16 mouse cellular contexts compared by ENCODE assay signal in the genomic region with DNA sequence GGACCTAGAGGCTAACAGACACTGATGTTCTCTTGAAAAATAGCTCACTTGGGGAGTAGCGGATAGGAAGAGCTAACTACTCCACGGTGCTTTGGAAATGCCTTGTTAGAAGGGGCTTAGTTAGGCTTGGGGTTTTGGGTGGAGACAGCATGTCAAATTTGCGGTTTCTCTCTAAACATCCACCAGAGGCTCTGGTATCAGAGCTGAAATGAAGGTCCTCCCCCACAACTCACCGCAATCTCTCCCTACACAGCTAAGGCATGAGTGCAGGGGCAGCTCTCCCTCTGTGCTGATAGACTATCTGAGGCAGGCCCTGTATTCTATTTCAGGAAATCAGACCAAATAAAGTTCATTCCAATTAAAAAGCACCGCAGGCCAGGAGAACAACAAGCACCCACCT.
DNase-seq lines count a peak whose midpoint lies in the region; ATAC-seq lines count a peak whose summit lies in the region.
"Had no signal": no experiment of that assay in that cellular context is flagged by ENCODE, and none has a peak within 500 bp of the region (broad histone marks: within the 10 kb centered on the region; RNA-seq: fewer than 3 reads in every experiment).

No protein-coding gene starts in this region.

- intact Hi-C loops in heart, postnatal 36 days (cut with DNase I), result no loop called here

- 0 out of 2 replicates have a peak, but pooled peaks have one; percentile 38 for ATAC-seq in midbrain, embryonic 13.5 days
- ATAC-seq in embryonic facial prominence, embryonic 12.5 days (ENCODE audit: insufficient number of reproducible peaks, insufficient read depth, low FRiP score, low TSS enrichment), result peak; percentile 69
- ATAC-seq in kidney, embryonic 14.5 days (ENCODE audit: low FRiP score, low TSS enrichment), result no peak

- DNase-seq in heart, embryonic 10.5 days (ENCODE audit: low spot score), result no peak
- DNase-seq in heart, postnatal 36 days, result no peak
- no peak for DNase-seq in midbrain, embryonic 10.5 days (ENCODE audit: low spot score)
- DNase-seq in naive thymus-derived CD4-positive, alpha-beta T cell, adult 2 months (ENCODE audit: low read depth), result peak; percentile 22
- no peak for DNase-seq in right cerebral cortex, adult 18-20 months
- DNase-seq: cerebellum, adult 8-10 months; gastrocnemius, postnatal 10 days; kidney, postnatal 36 days; right cerebral cortex, postnatal 4 days had no signal

- H3K4me2 ChIP-seq in midbrain, embryonic 13.5 days (replicated peaks), result no peak overlapping the region
- peak overlapping the region; percentile 26; the same call in 1 of the 2 replicates for H3K4me2 ChIP-seq in embryonic facial prominence, embryonic 12.5 days (replicated peaks)
- no peak overlapping the region for H3K4me2 ChIP-seq in kidney, embryonic 14.5 days (replicated peaks; ENCODE audit: low read depth, low read length)

- peak overlapping the region; percentile 13; the same call in 1 of the 2 replicates for H3K27ac ChIP-seq in heart, embryonic 10.5 days
- 0 out of 2 replicates have a peak overlapping the region, but pooled peaks have one; percentile 17 for H3K27ac ChIP-seq in midbrain, embryonic 13.5 days
- no peak overlapping the region for H3K27ac ChIP-seq in midbrain, embryonic 10.5 days (replicated peaks)
- H3K27ac ChIP-seq in embryonic facial prominence, embryonic 12.5 days, result peak overlapping the region; percentile 77
- H3K27ac ChIP-seq in kidney, embryonic 14.5 days (ENCODE audit: low read depth, low read length), result no peak overlapping the region
- H3K27ac ChIP-seq: hindbrain, embryonic 15.5 days; liver, embryonic 14.5 days; macrophage had no signal

- H3K36me3 ChIP-seq in heart, embryonic 10.5 days, result no peaks in the 10 kb centered on the region
- no peaks in the 10 kb centered on the region for H3K36me3 ChIP-seq in midbrain, embryonic 13.5 days
- no peaks in the 10 kb centered on the region for H3K36me3 ChIP-seq in midbrain, embryonic 10.5 days
- no peaks in the 10 kb centered on the region for H3K36me3 ChIP-seq in embryonic facial prominence, embryonic 12.5 days
- no peaks in the 10 kb centered on the region for H3K36me3 ChIP-seq in kidney, embryonic 14.5 days (ENCODE audit: control insufficient read depth, insufficient read depth, low read length)
- H3K36me3 ChIP-seq: hindbrain, embryonic 15.5 days had no signal

- H3K27me3 ChIP-seq in heart, embryonic 10.5 days (ENCODE audit: insufficient read depth, poor library complexity, severe bottlenecking), result peaks cover 91% of the 10 kb centered on the region
- H3K27me3 ChIP-seq in midbrain, embryonic 13.5 days, result peaks cover 66% of the 10 kb centered on the region
- peaks cover 94% of the 10 kb centered on the region for H3K27me3 ChIP-seq in midbrain, embryonic 10.5 days (ENCODE audit: low read depth, poor library complexity, severe bottlenecking)
- peaks cover 11% of the 10 kb centered on the region; the same call in 1 of the 2 replicates for H3K27me3 ChIP-seq in embryonic facial prominence, embryonic 12.5 days
- H3K27me3 ChIP-seq in kidney, embryonic 14.5 days (ENCODE audit: control insufficient read depth, insufficient read depth, low read length), result peaks cover 4% of the 10 kb centered on the region

- peaks cover 30% of the 10 kb centered on the region for H3K4me1 ChIP-seq in heart, embryonic 10.5 days
- peaks cover 19% of the 10 kb centered on the region for H3K4me1 ChIP-seq in midbrain, embryonic 13.5 days (replicated peaks)
- H3K4me1 ChIP-seq in midbrain, embryonic 10.5 days, result peaks cover 41% of the 10 kb centered on the region
- peaks cover 30% of the 10 kb centered on the region for H3K4me1 ChIP-seq in embryonic facial prominence, embryonic 12.5 days
- H3K4me1 ChIP-seq in kidney, embryonic 14.5 days (ENCODE audit: control insufficient read depth, insufficient read depth, low read length), result no peaks in the 10 kb centered on the region; the same call in 1 of the 2 replicates

- 16% methylated on average over 5 of the region's 5 CpGs for WGBS in heart, embryonic 10.5 days
- 30% methylated on average over 5 of the region's 5 CpGs for WGBS in midbrain, embryonic 13.5 days
- 29% methylated on average over 5 of the region's 5 CpGs for WGBS in midbrain, embryonic 10.5 days
- WGBS in embryonic facial prominence, embryonic 12.5 days, result 25% methylated on average over 5 of the region's 5 CpGs
- WGBS in kidney, embryonic 14.5 days, result 35% methylated on average over 5 of the region's 5 CpGs

- no peaks in the 10 kb centered on the region for H3K9me3 ChIP-seq in heart, embryonic 10.5 days
- no peaks in the 10 kb centered on the region for H3K9me3 ChIP-seq in midbrain, embryonic 13.5 days
- H3K9me3 ChIP-seq in midbrain, embryonic 10.5 days (replicated peaks), result no peaks in the 10 kb centered on the region
- no peaks in the 10 kb centered on the region for H3K9me3 ChIP-seq in embryonic facial prominence, embryonic 12.5 days
- H3K9me3 ChIP-seq in kidney, embryonic 14.5 days (ENCODE audit: control insufficient read depth, low read length), result no peaks in the 10 kb centered on the region
- H3K9me3 ChIP-seq: hindbrain, embryonic 15.5 days had no signal

- peak overlapping the region; percentile 19; the same call in 1 of the 2 replicates for H3K4me3 ChIP-seq in heart, embryonic 10.5 days
- no peak overlapping the region for H3K4me3 ChIP-seq in midbrain, embryonic 13.5 days (replicated peaks)
- H3K4me3 ChIP-seq in midbrain, embryonic 10.5 days, result no peak overlapping the region
- H3K4me3 ChIP-seq in embryonic facial prominence, embryonic 12.5 days, result no peak overlapping the region
- H3K4me3 ChIP-seq in kidney, embryonic 14.5 days (ENCODE audit: low read length), result no peak overlapping the region
- H3K4me3 ChIP-seq: erythroblast, embryonic 14.5 days; hindbrain, embryonic 15.5 days had no signal

- H3K9ac ChIP-seq in midbrain, embryonic 13.5 days (replicated peaks), result 0 out of 2 replicates have a peak overlapping the region, but pooled peaks have one; percentile 16
- H3K9ac ChIP-seq in embryonic facial prominence, embryonic 12.5 days, result no peak overlapping the region
- H3K9ac ChIP-seq in kidney, embryonic 14.5 days (ENCODE audit: low read depth, low read length), result no peak overlapping the region
- H3K9ac ChIP-seq: hindbrain, embryonic 15.5 days; liver, embryonic 14.5 days had no signal

Comparison
In these comparisons a context has a peak if more than half of its experiments do, and no peak if none do; other contexts are left out.
1. H3K27ac ChIP-seq: peak in heart, embryonic 10.5 days (single experiment), midbrain, embryonic 13.5 days (single experiment) and embryonic facial prominence, embryonic 12.5 days (single experiment); none in midbrain, embryonic 10.5 days (single experiment) and kidney, embryonic 14.5 days (single experiment).